Mouse (Mus musculus) forebrain, embryonic 16.5 days (tissue): ENCODE data around the gene Ip6k1. TPM values are rescaled to one million over a fixed set of nuclear protein-coding genes. Genes with fewer than 3 reads are reported as not detected.

Experiments used
- ATAC-seq: fragments of 200-750 bp; cut with Nextera tagmentation; 2 replicates; pipeline ENCODE4 v1.8.0; 2017; ENCODE audit warnings: mild to moderate bottlenecking, moderate library complexity
- H3K27ac ChIP-seq: fragments of 300-500 bp; sonication (generic); 2 replicates; pipeline ENCODE4 v1.5.1; 2014; ENCODE audit warnings: low read length, control low read depth
- H3K27me3 ChIP-seq: fragments of 300-500 bp; sonication (generic); replicated peaks from 2 replicates; pipeline ENCODE4 v1.6.1; 2014; ENCODE audit warnings: low read length; ENCODE audit not compliant: control insufficient read depth, insufficient read depth
- H3K36me3 ChIP-seq: fragments of 300-500 bp; sonication (generic); 2 replicates; pipeline ENCODE4 v1.6.1; 2014; ENCODE audit not compliant: control insufficient read depth, insufficient read depth
- H3K4me1 ChIP-seq: fragments of 300-500 bp; sonication (generic); replicated peaks from 2 replicates; pipeline ENCODE4 v1.6.1; 2014; ENCODE audit warnings: low read length; ENCODE audit not compliant: control insufficient read depth, insufficient read depth
- H3K4me2 ChIP-seq: fragments of 300-500 bp; sonication (generic); 2 replicates; pipeline ENCODE4 v1.6.1; 2014; ENCODE audit warnings: mild to moderate bottlenecking, low read length, control low read depth
- H3K4me3 ChIP-seq: fragments of 300-500 bp; sonication (generic); replicated peaks from 2 replicates; pipeline ENCODE4 v1.5.1; 2014; ENCODE audit warnings: mild to moderate bottlenecking, low read length, control low read depth
- H3K9ac ChIP-seq: fragments of 300-500 bp; sonication (generic); replicated peaks from 2 replicates; pipeline ENCODE4 v1.6.1; 2014; ENCODE audit warnings: low read depth, low read length, control low read depth
- H3K9me3 ChIP-seq: fragments of 300-500 bp; sonication (generic); 2 replicates; pipeline ENCODE4 v1.6.1; 2016; ENCODE audit warnings: low read length; ENCODE audit not compliant: control insufficient read depth
- WGBS: fragments of 180-500 bp; shearing (Covaris S2); extraction: QIAGEN DNeasy Blood & Tissue Kit; methylation state at CpG from one replicate; pipeline ENCODE4 v1.1.7; 2014; 5-methylcytosine and 5-hydroxymethylcytosine counted together
- microRNA-seq: library from miRNA; unstranded; fragments of <30 nt; microRNA quantifications from one replicate; pipeline ENCODE4, GENCODE M21; 2017
- polyA plus RNA-seq: library from polyadenylated mRNA; unstranded; fragments of >200 nt; fragmentation: Nextera tagmentation; extraction: Ambion mirVana; gene quantifications from 2 replicates; pipeline ENCODE4 v1.2.1, GENCODE M21; 2015

Ip6k1 gene
- polyA plus RNA-seq, 1 experiment from 2014 or later = 116 TPM

GRCm38 (mm10) chr9:108094998-108095411 is 92.7 kb downstream of the Ip6k1 start:
- 0% methylated on average over 14 of the region's 16 CpGs for WGBS
- Histone ChIP-seq H3K4me3 (peak overlapping the region; percentile 63), H3K9me3 (no peaks in the 10 kb centered on the region), H3K4me1 (peaks cover 16% of the 10 kb centered on the region), H3K4me2 (peak overlapping the region; percentile 84), H3K36me3 (peaks cover 15% of the 10 kb centered on the region), H3K27me3 (no peaks in the 10 kb centered on the region), H3K9ac (peak overlapping the region; percentile 67), H3K27ac (no peak overlapping the region)
- peak; percentile 6 for ATAC-seq

- peak overlapping the region; percentile 63 for H3K4me3 ChIP-seq
- no peaks in the 10 kb centered on the region for H3K27me3 ChIP-seq
- peaks cover 16% of the 10 kb centered on the region for H3K4me1 ChIP-seq
- WGBS = 9% methylated on average over 3 of the region's 3 CpGs
- 0 out of 2 replicates have a peak, but pooled peaks have one; percentile 7 for ATAC-seq
- H3K9ac ChIP-seq = no peak overlapping the region
- peak overlapping the region; percentile 84 for H3K4me2 ChIP-seq
- H3K27ac ChIP-seq = no peak overlapping the region
- H3K9me3 ChIP-seq = no peaks in the 10 kb centered on the region
- peaks cover 14% of the 10 kb centered on the region; the same call in 1 of the 2 replicates for H3K36me3 ChIP-seq
These were observed 93.2 kb downstream of the Ip6k1 start for GRCm38 (mm10) chr9:108095518-108095917.

GRCm38 (mm10) chr9:108095949-108096712 is 93.8 kb downstream of the Ip6k1 start:
- Histone ChIP-seq H3K27ac (no peak overlapping the region), H3K4me3 (no peak overlapping the region), H3K4me1 (peaks cover 16% of the 10 kb centered on the region), H3K4me2 (no peak overlapping the region; the same call in 1 of the 2 replicates), H3K9ac (no peak overlapping the region), H3K9me3 (no peaks in the 10 kb centered on the region), H3K27me3 (no peaks in the 10 kb centered on the region), H3K36me3 (peaks cover 9% of the 10 kb centered on the region)
- ATAC-seq = no peak
- 64% methylated on average over 10 of the region's 10 CpGs for WGBS

Small RNA genes within 50 kb of the gene (microRNA-seq; reads per million reads assigned to microRNA genes)
- not detected for gene Mir7088

Other genes with a start within 250 kb of the Ip6k1 start
- gene Rbm5, start 231.5 kb upstream of the Ip6k1 start, polyA plus RNA-seq = 294 and 303 TPM in 2 replicates
- gene Rbm6, start 129.3 kb upstream of the Ip6k1 start, polyA plus RNA-seq = 115 and 140 TPM in 2 replicates
- 24.8 and 25.2 TPM in 2 replicates for gene Mon1a, start 114.3 kb upstream of the Ip6k1 start, polyA plus RNA-seq
- 0.91 and 1.3 TPM in 2 replicates for gene Mst1r, start 95.6 kb upstream of the Ip6k1 start, polyA plus RNA-seq
- not detected in 2 replicates for gene Actl11, start 74.0 kb upstream of the Ip6k1 start, polyA plus RNA-seq
- 117 and 140 TPM in 2 replicates for gene Camkv, start 66.8 kb upstream of the Ip6k1 start, polyA plus RNA-seq
- gene Traip, start 52.4 kb upstream of the Ip6k1 start, polyA plus RNA-seq = 14.2 and 17.1 TPM in 2 replicates
- gene Uba7, start 27.0 kb upstream of the Ip6k1 start, polyA plus RNA-seq = 3.2 and 3.7 TPM in 2 replicates
- gene Gm20661, start 19.4 kb upstream of the Ip6k1 start, polyA plus RNA-seq = 0.65 and 0.92 TPM in 2 replicates
- gene Inka1, start 16.6 kb upstream of the Ip6k1 start, polyA plus RNA-seq = 12.8 and 14.2 TPM in 2 replicates
- 1.2 TPM in 2 replicates for gene Cdhr4, start 10.0 kb upstream of the Ip6k1 start, polyA plus RNA-seq
- 0.67 and 1.4 TPM in 2 replicates for gene Gm20662, start 6.2 kb upstream of the Ip6k1 start, polyA plus RNA-seq
- gene Gmppb, start 46.7 kb downstream of the Ip6k1 start, polyA plus RNA-seq = 19.6 and 21.2 TPM in 2 replicates
- 2.5 and 3.4 TPM in 2 replicates for gene Amigo3, start 50.7 kb downstream of the Ip6k1 start, polyA plus RNA-seq
- gene Mst1, start 77.9 kb downstream of the Ip6k1 start, polyA plus RNA-seq = not detected in 2 replicates
- gene Rnf123, start 80.8 kb downstream of the Ip6k1 start, polyA plus RNA-seq = 44.5 and 53.1 TPM in 2 replicates
- 41.3 and 46.2 TPM in 2 replicates for gene Apeh, start 92.1 kb downstream of the Ip6k1 start, polyA plus RNA-seq
- gene Bsn, start 187.9 kb downstream of the Ip6k1 start, polyA plus RNA-seq = 7.0 and 8.5 TPM in 2 replicates